Mouse (Mus musculus): ENCODE measurements at regions not wholly inside any gene's neighbourhood (a gene's known extent, or its start where the extent isn't known, plus 50 kb on each side); places are given as distances from the start of the nearest gene placed in this dataset.

- no peak for DNase-seq (ENCODE audit: low read depth)
These were observed 74.1 kb downstream of the B3gnt5 start for GRCm38 (mm10) chr16:19834128-19834527.

DNA sequence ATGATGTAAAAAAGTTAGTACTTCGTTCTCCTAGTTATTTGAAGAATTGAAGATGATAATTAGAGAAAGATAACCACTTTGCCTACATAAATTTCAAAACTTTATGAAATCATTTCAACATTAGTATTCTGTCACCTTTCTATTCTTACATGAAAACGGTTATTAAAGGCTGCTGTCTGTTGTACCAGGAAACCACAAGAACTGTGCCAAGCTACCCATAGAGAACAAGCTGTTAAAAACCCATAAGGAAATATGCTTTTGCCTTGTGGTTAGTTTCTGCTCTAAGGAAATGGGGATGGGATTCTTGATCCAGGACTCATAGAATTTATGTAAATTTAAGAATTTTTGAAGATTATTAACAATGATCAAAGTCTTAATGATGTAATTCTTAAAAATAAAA lies 74.7 kb downstream of the B3gnt5 start:
- no peak for DNase-seq (ENCODE audit: low read depth)

- no peak for DNase-seq (ENCODE audit: low read depth)
These were observed 79.8 kb downstream of the B3gnt5 start for GRCm38 (mm10) chr16:19839831-19840230.

DNA sequence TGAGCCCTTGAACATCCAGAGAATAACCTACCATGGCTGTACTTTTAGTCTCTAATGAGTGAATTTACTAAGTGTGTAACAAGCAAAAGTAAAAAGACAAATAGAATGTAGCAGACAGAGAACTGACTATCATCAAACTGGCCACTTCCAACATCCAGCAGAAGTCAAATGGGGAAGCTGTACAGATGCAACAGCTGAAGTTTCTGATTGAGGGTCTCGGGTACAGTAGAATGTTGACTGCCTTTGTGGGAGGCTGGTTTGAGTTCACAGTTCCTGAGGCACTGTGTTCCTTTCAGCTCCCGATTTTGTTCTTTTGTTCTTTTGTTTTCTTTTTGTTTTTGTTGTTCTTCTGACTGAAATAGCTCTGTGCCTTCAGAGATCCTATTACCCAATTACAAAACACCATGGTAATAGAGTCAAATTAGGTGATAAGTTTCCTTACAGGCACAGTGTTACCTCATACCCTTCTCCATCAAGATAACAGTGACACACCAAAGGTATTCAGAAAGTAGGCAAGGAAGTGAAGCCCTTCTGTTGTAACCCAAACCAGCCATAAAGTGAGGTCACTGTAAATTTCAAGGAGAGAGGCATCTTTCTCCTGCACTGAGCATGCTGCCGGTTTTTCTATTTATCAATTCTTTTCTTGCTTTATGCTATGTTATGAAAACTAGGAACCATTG lies 82.5 kb downstream of the B3gnt5 start:
- DNase-seq (ENCODE audit: low read depth): no peak

GRCm38 (mm10) chr16:19843738-19844137 lies 83.7 kb downstream of the B3gnt5 start:
- DNase-seq (ENCODE audit: low read depth): no peak

DNA sequence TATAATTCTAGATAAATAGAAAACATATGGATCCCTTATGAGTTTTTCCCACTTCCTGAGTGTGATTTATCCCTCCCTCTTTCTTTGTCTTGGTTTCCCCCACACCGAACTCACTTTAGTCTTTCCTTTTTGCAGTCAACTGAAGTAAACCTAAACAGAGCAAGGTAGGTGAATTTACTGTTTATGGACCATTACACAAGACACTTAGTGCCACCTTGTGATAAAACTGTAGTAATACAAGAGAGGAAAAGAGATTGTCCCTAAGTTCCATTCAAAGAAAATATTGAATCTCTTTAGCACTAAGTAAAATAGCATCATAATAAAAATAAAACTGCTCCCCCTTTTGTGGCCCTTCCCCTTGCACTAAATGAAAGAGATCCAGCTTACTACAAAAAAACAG lies 88.4 kb downstream of the B3gnt5 start:
- DNase-seq (ENCODE audit: low read depth): peak; percentile 0

- no peak for DNase-seq (ENCODE audit: low read depth)
These were observed 105.3 kb downstream of the B3gnt5 start for GRCm38 (mm10) chr16:19865306-19865705.

GRCm38 (mm10) chr16:19865931-19866330 lies 105.9 kb downstream of the B3gnt5 start:
- DNase-seq (ENCODE audit: low read depth): no peak

GRCm38 (mm10) chr16:19869425-19869824 lies 109.4 kb downstream of the B3gnt5 start:
- no peak for DNase-seq (ENCODE audit: low read depth)

DNA sequence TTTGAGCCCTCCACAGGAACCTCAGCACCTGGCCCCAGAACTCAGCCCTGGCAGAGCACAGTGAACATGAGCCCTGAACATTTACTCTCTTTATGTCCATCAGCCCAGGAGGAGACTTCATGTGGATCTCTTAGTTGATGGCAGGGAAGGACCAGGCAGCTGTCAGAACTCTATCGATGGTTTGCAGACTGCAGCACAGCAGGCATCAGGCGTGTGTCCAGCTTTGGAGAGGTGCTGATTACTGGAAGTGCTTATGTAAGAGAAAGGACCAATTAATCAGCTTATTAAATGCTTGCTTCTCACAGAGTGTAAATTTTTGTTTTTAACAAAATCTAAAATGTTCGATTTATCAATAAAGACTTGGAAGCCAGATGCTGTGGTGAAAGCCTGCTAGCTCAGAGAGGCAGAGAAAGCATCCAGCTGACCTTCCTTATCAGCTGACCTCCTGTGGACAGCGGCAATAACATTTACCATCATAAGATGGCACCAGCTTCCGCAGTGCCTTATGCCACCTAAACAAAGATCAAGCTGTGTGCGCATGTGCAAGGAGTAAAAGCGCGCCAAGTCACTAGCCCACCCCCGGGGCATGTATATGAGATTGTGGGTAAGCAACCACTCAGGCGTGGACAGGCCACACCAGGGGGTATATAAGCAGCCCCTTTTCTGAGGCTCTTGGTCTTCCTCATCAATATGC lies 105.8 kb downstream of the Klhl6 start:
- DNase-seq (ENCODE audit: low read depth): no peak

GRCm38 (mm10) chr16:19882961-19883360 lies 99.9 kb downstream of the Klhl6 start:
- DNase-seq (ENCODE audit: low read depth): no peak

DNA sequence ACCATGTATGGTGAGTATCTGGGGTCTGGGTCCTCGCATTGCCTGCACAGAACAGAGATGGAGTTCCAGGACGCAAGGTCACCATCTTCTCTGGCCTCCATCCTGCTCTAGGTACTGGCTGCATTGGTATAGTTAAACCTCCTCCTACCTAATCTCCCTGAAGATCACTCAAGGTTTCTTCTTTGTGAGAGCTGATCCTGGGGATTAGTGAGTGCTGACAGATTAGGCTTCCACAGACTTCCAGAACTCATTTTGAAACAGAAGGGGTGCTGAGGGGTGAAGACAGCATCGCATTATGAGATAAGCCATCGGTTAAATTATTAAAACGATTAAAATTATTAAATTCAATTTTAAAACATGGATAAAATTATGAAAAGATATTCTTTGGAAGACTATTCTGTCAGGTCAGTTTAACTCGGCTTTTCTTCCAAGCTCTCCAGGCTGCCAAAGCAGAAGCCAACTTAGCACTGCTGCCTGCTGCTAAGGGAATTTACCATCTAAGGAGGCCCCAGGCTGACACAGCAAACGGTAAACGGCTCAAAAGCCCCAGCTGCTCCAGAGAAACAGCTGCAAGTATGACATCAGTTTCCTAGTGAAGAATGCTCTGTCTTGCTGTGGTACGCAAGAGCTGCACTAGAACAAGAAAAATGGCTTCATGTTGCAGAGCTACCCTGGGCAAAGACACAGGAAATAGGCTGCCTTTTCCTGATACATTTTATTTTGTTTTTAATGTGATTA lies 98.9 kb downstream of the Klhl6 start:
- DNase-seq (ENCODE audit: low read depth): no peak

DNA sequence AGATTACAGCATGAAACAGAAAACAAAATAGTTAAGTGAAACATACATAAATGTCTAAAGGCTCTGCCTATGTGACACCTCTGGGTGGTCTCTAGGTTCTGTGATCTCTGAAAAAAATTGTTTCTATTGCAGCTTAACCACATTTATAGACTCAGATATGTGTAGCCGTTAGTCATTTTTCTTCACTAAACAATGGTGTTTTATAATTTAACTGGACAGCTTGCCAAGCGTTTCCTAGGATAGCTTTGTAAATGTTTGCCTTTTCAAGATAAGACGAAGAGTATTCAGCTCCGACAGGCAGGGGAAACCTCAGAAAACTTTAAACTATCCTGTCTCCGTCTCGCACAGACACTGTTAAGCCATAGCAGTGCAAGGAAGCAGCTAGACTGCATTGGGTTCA lies 98.3 kb downstream of the Klhl6 start:
- DNase-seq (ENCODE audit: low read depth): no peak

DNA sequence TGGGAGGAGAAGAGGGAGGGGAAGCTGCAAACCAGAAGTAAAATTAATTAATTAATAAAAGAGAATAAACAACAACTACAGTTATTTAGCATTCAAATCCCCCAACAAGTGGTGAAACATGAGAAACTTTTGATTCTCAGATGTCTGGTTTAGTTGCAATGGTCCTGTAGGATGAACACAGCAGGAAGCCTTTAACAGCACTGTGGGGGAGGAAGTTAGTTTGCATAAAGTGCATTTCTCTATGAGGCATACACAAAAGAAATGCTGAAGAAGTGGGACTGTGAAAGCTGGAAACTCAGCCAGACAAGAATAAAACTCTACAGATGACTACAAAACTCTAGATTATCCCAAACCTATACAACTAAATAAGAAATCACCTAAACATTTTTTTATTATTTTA lies 96.2 kb downstream of the Klhl6 start:
- DNase-seq (ENCODE audit: low read depth): no peak

DNA sequence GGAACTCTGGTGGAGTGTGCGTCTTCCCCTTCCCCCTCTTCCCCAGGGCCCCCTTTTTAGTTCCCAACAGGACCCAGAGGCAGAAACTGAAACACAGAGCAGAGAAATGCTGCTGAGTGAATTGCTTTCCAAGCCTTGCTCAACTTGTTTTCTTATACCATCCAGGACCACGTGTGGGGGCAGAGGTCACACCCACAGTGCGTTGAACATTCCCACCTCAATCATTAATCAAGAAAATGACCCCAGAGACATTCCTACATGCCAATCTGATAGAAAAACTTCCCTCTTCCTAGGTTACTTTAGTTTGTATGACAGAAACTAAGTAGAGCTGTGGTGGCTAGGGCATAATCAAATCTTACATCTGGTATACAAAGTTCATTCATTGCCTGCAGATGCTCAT lies 93.3 kb downstream of the Klhl6 start:
- DNase-seq (ENCODE audit: low read depth): no peak

DNA sequence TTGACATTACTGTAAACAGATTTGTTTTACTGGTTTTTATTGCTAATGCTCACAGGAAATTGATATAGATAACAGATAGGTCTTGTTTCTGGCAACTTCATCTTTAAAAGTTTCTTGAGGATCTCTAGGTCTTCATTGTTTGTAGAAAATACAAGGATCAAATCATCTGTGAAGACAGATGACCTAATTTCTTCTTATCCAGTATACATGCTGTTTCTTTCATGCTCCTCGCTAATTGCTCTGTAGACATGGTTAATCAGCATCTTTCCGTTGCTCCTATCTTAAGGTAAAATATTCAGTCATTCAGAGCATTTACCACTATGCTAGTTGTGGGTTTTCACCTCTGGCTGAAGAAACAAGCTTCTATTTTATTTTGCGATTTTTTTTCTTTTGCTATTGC lies 91.4 kb downstream of the Klhl6 start:
- DNase-seq (ENCODE audit: low read depth): no peak

DNA sequence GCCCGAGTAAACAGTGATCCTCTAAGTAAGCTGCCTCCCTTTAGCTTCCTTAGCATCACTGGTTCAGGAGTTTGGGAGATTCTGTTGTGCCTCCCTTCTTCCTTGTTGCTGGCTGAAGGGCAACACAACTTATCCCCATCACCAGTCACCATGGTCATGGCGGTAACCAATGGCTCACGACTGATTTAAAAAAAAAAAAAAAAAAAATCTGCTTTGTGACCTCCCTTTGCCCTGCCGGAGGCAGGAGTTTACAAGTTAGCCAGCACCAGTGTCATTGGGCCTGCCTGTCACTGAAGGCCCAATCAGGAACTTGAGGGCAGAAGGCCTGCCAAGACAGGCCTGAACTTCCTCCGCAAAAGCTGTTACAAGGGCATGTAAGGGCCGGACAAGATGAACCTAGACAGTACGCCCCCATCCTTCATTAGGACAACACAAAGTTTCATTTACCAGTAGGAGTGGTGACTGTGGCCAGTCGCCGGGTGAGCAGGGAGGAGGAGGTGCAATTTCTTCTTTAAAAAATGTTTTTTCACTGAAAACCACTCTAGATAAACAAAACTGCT lies 88.3 kb downstream of the Klhl6 start:
- DNase-seq (ENCODE audit: low read depth): no peak
